In the genomic region with DNA sequence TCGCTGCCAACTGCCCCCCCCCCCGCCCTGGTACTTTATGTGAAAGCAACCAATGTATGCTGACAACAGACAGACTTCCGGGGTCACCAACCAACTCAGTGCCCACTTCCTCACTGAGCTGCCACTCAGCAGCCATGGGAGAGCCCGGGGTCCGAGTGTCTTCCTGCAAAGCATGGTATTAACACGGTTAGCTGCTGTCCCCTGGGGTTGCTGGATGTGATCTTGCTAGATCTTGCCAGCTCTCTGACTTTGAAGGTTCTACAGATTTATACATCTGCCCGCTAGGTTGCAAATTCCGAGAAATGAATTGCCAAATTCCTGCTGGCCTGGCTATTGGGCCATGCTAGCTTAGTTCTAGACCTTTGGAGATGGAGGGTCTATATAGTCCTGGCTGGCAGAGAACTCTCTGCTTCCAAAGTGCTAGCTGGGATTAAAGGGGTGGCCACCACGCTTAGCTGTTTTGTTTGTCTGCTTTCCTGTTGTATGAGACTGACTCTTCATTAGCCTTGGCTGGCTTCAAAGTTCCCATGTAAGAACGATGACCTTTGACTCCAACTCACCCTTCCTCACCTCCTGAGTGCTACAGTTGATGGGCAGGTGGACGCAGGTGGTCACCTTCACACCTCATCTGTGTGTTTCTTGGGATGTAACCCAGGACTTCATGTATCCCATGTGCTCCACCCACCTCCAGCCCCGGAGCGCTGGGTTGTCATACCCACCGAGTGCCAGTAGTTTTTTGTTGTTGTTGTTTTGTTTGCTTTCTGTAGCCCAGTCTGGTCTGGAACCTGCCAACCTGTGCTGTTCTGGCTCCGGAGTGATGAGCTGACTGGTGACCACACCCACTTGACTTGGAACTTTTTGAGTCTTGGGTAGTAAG, we compare ENCODE assay signal across 22 mouse cellular contexts. TPM values are rescaled to one million over a fixed set of nuclear protein-coding genes. Genes with fewer than 3 reads are reported as not detected.
DNase-seq lines count a peak whose midpoint lies in the region; ATAC-seq and TF ChIP-seq lines count a peak whose summit lies in the region.
"Had no signal": no experiment of that assay in that cellular context is flagged by ENCODE, and none has a peak within 500 bp of the region (broad histone marks: within the 10 kb centered on the region; RNA-seq: fewer than 3 reads in every experiment).

No protein-coding gene starts in this region.

- peak; percentile 33 to 36 for DNase-seq in adrenal gland, postnatal 36 days
- DNase-seq in adrenal gland, adult 8-10 months = no peak
- no peak for DNase-seq in liver, embryonic 11.5 days (ENCODE audit: low spot score)
- no peak for DNase-seq in liver
- DNase-seq in adipocyte (ENCODE audit: low spot score) = peak; percentile 24
- no peak for DNase-seq in liver, postnatal 0 days
- DNase-seq in layer of hippocampus, adult 8-10 months (ENCODE audit: low spot score in 2 of 2) = no peak
- DNase-seq in yolk sac, embryonic 10.5 days (ENCODE audit: low spot score) = no peak
- DNase-seq: cerebellum, adult 11-12 months; cerebellum, postnatal 25 days; forebrain, postnatal 0 days; kidney, postnatal 10 days; layer of hippocampus, postnatal 36 days; right cerebral cortex, postnatal 25 days had no signal

- no peak for TF ChIP-seq CTCF in liver, postnatal 0 days (IDR thresholded peaks at IDR 0.05; ENCODE audit: low read depth)

- WGBS in liver, embryonic 11.5 days = 70% methylated on average over 15 of the region's 15 CpGs
- WGBS in liver, postnatal 0 days (ENCODE audit: insufficient replicate concordance) = 46% methylated on average over 15 of the region's 15 CpGs

- peaks cover 5% of the 10 kb centered on the region for H3K4me1 ChIP-seq in liver, embryonic 11.5 days (replicated peaks; ENCODE audit: control insufficient read depth, insufficient read depth, low read length)
- peaks cover 37% of the 10 kb centered on the region for H3K4me1 ChIP-seq in liver, postnatal 0 days (ENCODE audit: insufficient read depth)
- H3K4me1 ChIP-seq: forebrain, embryonic 10.5 days; limb, embryonic 15.5 days; neural tube, embryonic 15.5 days had no signal

- H3K27me3 ChIP-seq in liver, embryonic 11.5 days (replicated peaks; ENCODE audit: control insufficient read depth, insufficient read depth, low read length) = peaks cover 2% of the 10 kb centered on the region
- no peaks in the 10 kb centered on the region for H3K27me3 ChIP-seq in liver, postnatal 0 days (ENCODE audit: insufficient read depth, low read length)
- H3K27me3 ChIP-seq: neural tube, embryonic 15.5 days had no signal

- H3K4me2 ChIP-seq in liver, embryonic 11.5 days = no peak overlapping the region
- peak overlapping the region; percentile 42 for H3K4me2 ChIP-seq in liver, postnatal 0 days (ENCODE audit: low read depth, low read length)
- H3K4me2 ChIP-seq: limb, embryonic 15.5 days; neural tube, embryonic 15.5 days had no signal

- no peak for TF ChIP-seq EP300 in liver, postnatal 0 days (IDR thresholded peaks at IDR 0.05; ENCODE audit: low read depth)

- H3K36me3 ChIP-seq in liver, embryonic 11.5 days (ENCODE audit: control insufficient read depth, insufficient read depth, low read length) = peaks cover 6% of the 10 kb centered on the region; the same call in 1 of the 2 replicates
- peaks cover 14% of the 10 kb centered on the region for H3K36me3 ChIP-seq in liver, postnatal 0 days (replicated peaks; ENCODE audit: insufficient read depth, low read length)

- no peak overlapping the region for H3K9ac ChIP-seq in liver, embryonic 11.5 days (ENCODE audit: low read depth, low read length)
- H3K9ac ChIP-seq in liver, postnatal 0 days (replicated peaks) = no peak overlapping the region
- H3K9ac ChIP-seq: forebrain, postnatal 0 days; limb, embryonic 15.5 days; neural tube, embryonic 15.5 days had no signal

- H3K27ac ChIP-seq in liver, embryonic 11.5 days (ENCODE audit: low read depth, low read length) = peak overlapping the region; percentile 3; the same call in 1 of the 2 replicates
- peak overlapping the region; percentile 95 for H3K27ac ChIP-seq in liver, postnatal 0 days (ENCODE audit: low read depth)
- H3K27ac ChIP-seq: forebrain, embryonic 10.5 days; limb, embryonic 15.5 days; neural tube, embryonic 15.5 days had no signal

- no peak overlapping the region for H3K4me3 ChIP-seq in liver, embryonic 11.5 days (ENCODE audit: low read depth, low read length)
- no peak overlapping the region for H3K4me3 ChIP-seq in liver, postnatal 0 days (ENCODE audit: low read depth, low read length)
- H3K4me3 ChIP-seq: forebrain, embryonic 10.5 days; limb, embryonic 15.5 days; neural tube, embryonic 15.5 days had no signal

- no peaks in the 10 kb centered on the region for H3K9me3 ChIP-seq in liver, embryonic 11.5 days (ENCODE audit: control insufficient read depth, low read length)
- H3K9me3 ChIP-seq in liver, postnatal 0 days (ENCODE audit: low read length) = no peaks in the 10 kb centered on the region
- H3K9me3 ChIP-seq: forebrain, embryonic 10.5 days; limb, embryonic 15.5 days; neural tube, embryonic 15.5 days had no signal

- no peak for ATAC-seq in liver, embryonic 11.5 days (replicated peaks; ENCODE audit: low FRiP score)
- no peak for ATAC-seq in liver, postnatal 0 days
- ATAC-seq: forebrain, postnatal 0 days; midbrain, embryonic 16.5 days had no signal

RNA-seq across cellular contexts. Expression of a gene that starts 2.2 kb away (rescaled TPM):
- 100 to 1,000 TPM; 231 to 623 TPM for total RNA-seq in adrenal gland, postnatal 36 days (2021)
- 1,000 to 10,000 TPM in 1 of 4 experiments, 100 to 1,000 TPM in 1, 10 to 100 TPM in 2; 36.4 to 1,135 (median 245) TPM for total RNA-seq in adrenal gland, adult 8-10 months (2022)
- polyA plus RNA-seq in liver, embryonic 11.5 days (2014; fragmentation: Nextera tagmentation; extraction: Ambion mirVana) = 71.7 and 82.8 TPM in 2 replicates
- 1,136 and 1,364 TPM in 2 replicates for polyA plus RNA-seq in liver, postnatal 0 days (2015; fragmentation: Nextera tagmentation; extraction: Ambion mirVana)
- 10 to 100 TPM in 2 of 4 experiments, 1 to 10 TPM in 2; 2.2 to 19.0 (median 8.9) TPM for total RNA-seq in layer of hippocampus, adult 8-10 months (2022)

RNA-seq across cellular contexts. Expression of a gene that starts 18.2 kb away (rescaled TPM):
- 10 to 100 TPM; 78.7 to 94.2 TPM for total RNA-seq in adrenal gland, postnatal 36 days (2021)
- 100 to 1,000 TPM in 3 of 4 experiments, 10 to 100 TPM in 1; 98.6 to 107 (median 102) TPM for total RNA-seq in adrenal gland, adult 8-10 months (2022)
- polyA plus RNA-seq in liver, embryonic 11.5 days (2014; fragmentation: Nextera tagmentation; extraction: Ambion mirVana) = 26.5 and 30.7 TPM in 2 replicates
- polyA plus RNA-seq in liver, postnatal 0 days (2015; fragmentation: Nextera tagmentation; extraction: Ambion mirVana) = 9.0 and 9.2 TPM in 2 replicates
- total RNA-seq in layer of hippocampus, adult 8-10 months (2022) = 10 to 100 TPM; 25.7 to 28.6 (median 28.3) TPM

RNA-seq across cellular contexts. Expression of a gene that starts 19.2 kb away (rescaled TPM):
- total RNA-seq in adrenal gland, postnatal 36 days (2021) = 10 to 100 TPM; 50.1 to 52.0 TPM
- total RNA-seq in adrenal gland, adult 8-10 months (2022) = 10 to 100 TPM; 57.1 to 89.6 (median 72.8) TPM
- polyA plus RNA-seq in liver, embryonic 11.5 days (2014; fragmentation: Nextera tagmentation; extraction: Ambion mirVana) = 25.5 and 25.9 TPM in 2 replicates
- polyA plus RNA-seq in liver, postnatal 0 days (2015; fragmentation: Nextera tagmentation; extraction: Ambion mirVana) = 9.3 TPM in 2 replicates
- 10 to 100 TPM in 3 of 4 experiments, 1 to 10 TPM in 1; 8.1 to 12.3 (median 11.6) TPM for total RNA-seq in layer of hippocampus, adult 8-10 months (2022)

RNA-seq across cellular contexts. Expression of a gene that starts 36.1 kb away (rescaled TPM):
- total RNA-seq in adrenal gland, postnatal 36 days (2021) = under 1 TPM; 0.17 to 0.20 TPM
- under 1 TPM in 2 of 4 experiments, not detected in 2; 0.16 to 0.17 TPM for total RNA-seq in adrenal gland, adult 8-10 months (2022)
- 0.73 and 1.2 TPM in 2 replicates for polyA plus RNA-seq in liver, embryonic 11.5 days (2014; fragmentation: Nextera tagmentation; extraction: Ambion mirVana)
- polyA plus RNA-seq in liver, postnatal 0 days (2015; fragmentation: Nextera tagmentation; extraction: Ambion mirVana) = 1.7 and 1.9 TPM in 2 replicates
- total RNA-seq in layer of hippocampus, adult 8-10 months (2022) = not detected
- total RNA-seq: forebrain, postnatal 0 days; gastrocnemius, adult 18-20 months; layer of hippocampus, adult 18-20 months; layer of hippocampus, postnatal 36 days; left cerebral cortex, postnatal 14 days had no signal
- polyA plus RNA-seq: C2C12; forebrain, postnatal 0 days; midbrain, embryonic 16.5 days; neural tube, embryonic 15.5 days had no signal

RNA-seq across cellular contexts. Expression of a gene that starts 48.8 kb away (rescaled TPM):
- total RNA-seq in adrenal gland, postnatal 36 days (2021) = 1 to 10 TPM; 2.2 to 2.9 TPM
- 1 to 10 TPM; 3.0 to 6.2 (median 4.1) TPM for total RNA-seq in adrenal gland, adult 8-10 months (2022)
- polyA plus RNA-seq in liver, embryonic 11.5 days (2014; fragmentation: Nextera tagmentation; extraction: Ambion mirVana) = 18.7 and 20.6 TPM in 2 replicates
- polyA plus RNA-seq in liver, postnatal 0 days (2015; fragmentation: Nextera tagmentation; extraction: Ambion mirVana) = 13.1 and 14.1 TPM in 2 replicates
- 10 to 100 TPM in 2 of 4 experiments, 1 to 10 TPM in 2; 3.3 to 17.4 (median 10.0) TPM for total RNA-seq in layer of hippocampus, adult 8-10 months (2022)
- polyA plus RNA-seq: C2C12 had no signal

Comparison
In these comparisons a context has a peak if more than half of its experiments do, and no peak if none do; other contexts are left out.
1. DNase-seq: peak in adrenal gland, postnatal 36 days (2 of 2) and adipocyte (single experiment); none in adrenal gland, adult 8-10 months (single experiment), liver, embryonic 11.5 days (single experiment), liver (single experiment), liver, postnatal 0 days (single experiment), layer of hippocampus, adult 8-10 months (0 of 2) and yolk sac, embryonic 10.5 days (single experiment).